Mouse (Mus musculus) spleen, postnatal 36 days (tissue): Measurements from ENCODE around the gene Spata4.
"Not testable (repeated sequence)": the region's sequence is repeated elsewhere in the genome, so short reads cannot be mapped to it uniquely, and the experiment has no call there.

Experiments
- DNase-seq, 2 experiments: peaks; one replicate each; pipeline ENCODE4 v3.0.0; 2022; ENCODE audit warnings: low spot score in 2 of 2, mixed read lengths in 1 of 2

The Spata4 gene

GRCm38 (mm10) chr8:54600671-54601251, at the start of gene Spata4:
TSS of gene Spata4 (plus strand) at chr8:54600781.
- no peak for DNase-seq

GRCm38 (mm10) chr8:54554921-54555320, 45.7 kb upstream of the Spata4 start:
- DNase-seq = no peak

- DNase-seq = peak; percentile 14 to 29
These were observed 38.4 kb upstream of the Spata4 start for GRCm38 (mm10) chr8:54562137-54562536.

GRCm38 (mm10) chr8:54565181-54565580, 35.4 kb upstream of the Spata4 start:
- DNase-seq = no peak

- DNase-seq = no peak
These were observed 34.8 kb upstream of the Spata4 start for GRCm38 (mm10) chr8:54565603-54566260.

GRCm38 (mm10) chr8:54567168-54567567, 33.4 kb upstream of the Spata4 start:
- DNase-seq = no peak

- DNase-seq = no peak
These were observed 29.7 kb upstream of the Spata4 start for GRCm38 (mm10) chr8:54570618-54571609.

GRCm38 (mm10) chr8:54581436-54581835, 19.1 kb upstream of the Spata4 start:
- DNase-seq = no peak

GRCm38 (mm10) chr8:54582886-54583285, 17.7 kb upstream of the Spata4 start:
- DNase-seq = no peak

GRCm38 (mm10) chr8:54594634-54595033, 5.9 kb upstream of the Spata4 start:
- DNase-seq = no peak

GRCm38 (mm10) chr8:54596051-54596450, 4.5 kb upstream of the Spata4 start:
- no peak for DNase-seq

GRCm38 (mm10) chr8:54596940-54597339, 3.6 kb upstream of the Spata4 start:
- DNase-seq = no peak

- DNase-seq = no peak
These were observed 3.2 kb upstream of the Spata4 start for GRCm38 (mm10) chr8:54597386-54597785.

- DNase-seq = no peak
These were observed 2.9 kb downstream of the Spata4 start for GRCm38 (mm10) chr8:54603440-54603839.

GRCm38 (mm10) chr8:54609336-54609735, 8.8 kb downstream of the Spata4 start:
- DNase-seq = no peak

GRCm38 (mm10) chr8:54610238-54610637, 9.7 kb downstream of the Spata4 start:
- DNase-seq = no peak

- DNase-seq = not testable (repeated sequence)
These were observed 16.1 kb downstream of the Spata4 start for GRCm38 (mm10) chr8:54616710-54617109.

GRCm38 (mm10) chr8:54638634-54639033, 38.1 kb downstream of the Spata4 start:
- DNase-seq = no peak
